Mouse (Mus musculus): ENCODE data around the gene Sestd1.

The Sestd1 gene

GRCm38 (mm10) chr2:77203916-77204315 lies 76.5 kb downstream of the Sestd1 start:
- DNase-seq = no peak

GRCm38 (mm10) chr2:77201900-77202299 lies 78.5 kb downstream of the Sestd1 start:
- no peak for DNase-seq

GRCm38 (mm10) chr2:77200958-77201614 lies 79.3 kb downstream of the Sestd1 start:
- no peak for DNase-seq

- DNase-seq = no peak
These were observed 80.0 kb downstream of the Sestd1 start for GRCm38 (mm10) chr2:77200379-77200778.

DNA sequence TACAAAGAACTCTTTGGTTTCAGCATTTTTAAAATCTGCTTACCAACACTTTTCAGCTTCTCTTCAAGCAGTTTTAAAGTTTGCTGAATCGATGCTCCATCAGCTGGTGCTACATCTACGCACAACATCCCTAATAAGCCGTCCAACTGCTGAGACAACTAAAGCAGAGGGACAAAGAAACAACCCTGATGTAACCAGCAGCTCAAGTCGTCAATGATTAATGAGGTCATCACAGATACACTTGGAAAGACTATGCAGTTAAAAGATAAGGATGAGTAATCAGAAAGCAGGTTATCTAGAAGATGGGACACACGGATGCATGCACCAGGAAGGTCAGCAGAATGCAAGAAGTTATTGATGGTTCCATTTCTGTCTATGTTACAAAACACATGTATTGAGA lies 82.1 kb downstream of the Sestd1 start:
- DNase-seq = no peak

GRCm38 (mm10) chr2:77196819-77197218 lies 83.6 kb downstream of the Sestd1 start:
- no peak for DNase-seq

- DNase-seq = no peak
These were observed 85.3 kb downstream of the Sestd1 start for GRCm38 (mm10) chr2:77195056-77195455.

DNA sequence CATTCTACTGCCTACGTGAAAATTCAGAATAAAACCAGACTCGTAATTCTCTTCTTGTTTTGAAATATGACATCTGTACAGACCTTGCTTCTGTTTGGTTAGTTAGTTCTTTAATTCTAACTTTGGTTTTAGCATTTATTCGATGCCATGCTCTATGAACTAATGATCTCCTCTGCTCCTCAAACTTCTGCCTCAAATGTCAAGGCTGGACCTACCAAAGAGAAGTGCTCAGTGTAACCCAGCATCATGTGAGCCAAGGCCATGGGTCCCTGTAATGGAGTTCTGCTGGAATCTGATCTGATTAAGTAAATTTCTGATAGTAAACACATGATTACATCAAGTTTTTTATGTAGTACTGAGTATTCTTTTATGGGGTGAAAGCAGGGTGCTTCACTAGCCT lies 88.6 kb downstream of the Sestd1 start:
- DNase-seq = no peak

DNA sequence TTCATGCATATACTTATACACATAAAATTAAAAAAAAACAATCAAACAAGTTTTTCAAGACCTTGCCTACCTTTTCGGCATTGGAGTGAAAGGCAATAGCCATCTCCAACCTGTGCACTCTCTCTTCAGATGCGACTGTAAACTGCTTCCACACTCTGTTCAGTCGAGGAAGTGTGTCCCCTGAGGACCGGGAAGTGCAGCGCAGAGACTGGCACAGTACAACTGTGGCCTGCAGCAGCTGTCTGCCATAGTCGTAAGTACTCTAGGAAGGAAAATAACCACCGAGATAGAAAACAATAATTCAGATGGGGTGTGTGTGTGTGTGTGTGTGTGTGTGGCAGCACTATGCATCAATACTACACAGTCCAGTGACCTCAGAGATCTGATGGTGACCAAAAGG lies 89.5 kb downstream of the Sestd1 start:
- DNase-seq = no peak

DNA sequence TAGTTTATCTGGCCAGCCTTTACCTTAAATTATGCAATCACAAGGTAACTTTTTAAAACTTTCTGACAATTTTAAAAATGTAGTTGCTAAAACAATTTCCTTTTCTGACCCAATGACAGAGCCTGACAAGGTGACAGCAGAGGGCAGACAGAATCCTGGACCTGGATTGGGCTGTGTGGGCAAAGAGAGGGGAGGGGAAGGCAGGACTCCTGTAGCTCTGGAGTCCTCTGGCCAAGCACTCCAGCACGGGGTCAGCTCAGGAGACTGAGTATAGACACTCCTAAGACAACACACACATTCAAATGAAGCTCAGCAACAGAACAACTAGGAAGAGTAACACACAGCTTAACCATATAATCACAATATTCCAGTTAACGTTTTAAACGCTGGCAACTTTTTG lies 90.1 kb downstream of the Sestd1 start:
- DNase-seq = no peak

- DNase-seq = no peak
These were observed 90.7 kb downstream of the Sestd1 start for GRCm38 (mm10) chr2:77189671-77190070.

GRCm38 (mm10) chr2:77187501-77187900 lies 92.9 kb downstream of the Sestd1 start:
- peak; percentile 42 for DNase-seq

DNA sequence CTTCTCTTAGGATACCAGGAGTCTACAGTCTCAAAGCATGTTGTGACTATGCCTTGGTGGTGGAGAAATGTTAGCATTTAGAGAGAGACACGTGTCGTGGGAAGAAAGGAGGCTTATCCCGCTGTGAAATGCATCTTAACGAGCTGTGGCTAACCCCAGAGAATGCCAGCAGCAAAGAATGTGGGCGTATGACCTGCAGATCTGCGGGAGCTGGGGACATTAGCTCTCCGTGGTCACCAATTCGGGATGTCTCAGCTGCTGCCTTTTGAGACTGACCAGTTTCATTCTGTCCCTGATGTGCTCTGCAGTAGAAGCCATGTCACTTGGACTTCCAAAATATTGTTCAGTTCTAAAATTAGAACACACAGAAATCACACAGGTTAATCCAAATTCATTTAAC lies 93.5 kb downstream of the Sestd1 start:
- peak; percentile 19 for DNase-seq

DNA sequence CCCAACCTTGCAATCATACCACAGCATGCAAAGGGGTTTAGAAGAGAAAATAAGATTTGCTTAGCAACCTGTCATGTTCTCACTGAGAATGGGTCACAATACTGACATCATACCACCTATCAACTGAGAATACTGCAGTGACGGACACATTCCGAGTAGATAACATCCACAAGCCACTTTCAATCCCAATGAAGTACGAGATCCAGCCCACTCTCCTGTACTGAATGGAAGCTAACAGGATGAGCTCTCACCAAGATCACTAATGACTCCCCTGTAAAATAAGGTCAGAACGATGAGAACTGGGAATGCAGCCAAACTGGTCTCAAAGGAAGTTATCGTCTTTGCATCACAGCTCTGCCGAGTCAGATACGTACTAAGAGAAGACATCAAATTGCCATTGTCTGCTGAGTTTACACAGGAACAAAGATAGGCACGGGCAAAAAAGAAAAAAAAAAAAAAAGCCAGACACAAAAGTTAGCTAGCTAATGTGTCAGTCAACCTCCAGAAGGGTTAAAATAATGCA lies 96.3 kb downstream of the Sestd1 start:
- no peak for DNase-seq

- DNase-seq = no peak
These were observed 96.7 kb downstream of the Sestd1 start for GRCm38 (mm10) chr2:77183646-77184045.

- no peak for DNase-seq
These were observed 97.4 kb downstream of the Sestd1 start for GRCm38 (mm10) chr2:77182996-77183380.

DNA sequence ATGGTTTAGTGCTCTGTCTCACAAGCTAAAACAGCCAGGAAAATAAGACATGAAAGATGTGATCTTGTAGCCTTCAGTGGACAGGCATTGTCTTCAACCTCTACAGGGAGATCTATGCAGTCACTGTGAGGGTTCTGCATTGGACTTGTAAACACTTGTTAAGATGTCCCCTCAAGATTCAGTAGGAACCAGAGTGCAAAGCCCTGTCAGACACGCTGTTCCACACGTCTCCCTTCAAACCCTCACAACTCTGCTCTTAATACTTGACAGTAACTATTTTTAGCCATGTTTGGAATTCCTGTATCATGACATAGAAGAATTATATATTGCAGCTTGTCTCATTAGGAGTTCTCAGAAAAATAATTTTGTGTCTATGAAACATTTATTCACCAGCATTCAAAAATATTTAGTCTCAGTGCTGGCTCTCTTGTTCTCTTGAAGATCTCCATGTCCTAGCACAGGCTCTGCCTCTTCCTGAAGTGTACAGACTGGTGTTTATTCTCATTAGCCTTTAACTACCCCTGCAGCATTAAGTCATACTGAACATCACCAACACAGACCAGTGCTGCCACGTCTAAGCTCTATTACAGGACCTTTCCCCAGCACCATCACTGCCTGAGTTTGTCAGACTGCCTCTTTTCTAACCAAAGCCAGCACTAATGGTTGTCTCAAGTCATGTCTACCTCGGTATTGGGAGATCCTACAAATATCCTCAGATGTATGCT lies 98.0 kb downstream of the Sestd1 start:
- no peak for DNase-seq

- no peak for DNase-seq
These were observed 102.9 kb downstream of the Sestd1 start for GRCm38 (mm10) chr2:77177472-77177871.

GRCm38 (mm10) chr2:77176413-77176812 lies 104.0 kb downstream of the Sestd1 start:
- DNase-seq = peak; percentile 53

GRCm38 (mm10) chr2:77175411-77175810 lies 105.0 kb downstream of the Sestd1 start:
- no peak for DNase-seq

- DNase-seq = no peak
These were observed 106.1 kb downstream of the Sestd1 start for GRCm38 (mm10) chr2:77174313-77174712.

DNA sequence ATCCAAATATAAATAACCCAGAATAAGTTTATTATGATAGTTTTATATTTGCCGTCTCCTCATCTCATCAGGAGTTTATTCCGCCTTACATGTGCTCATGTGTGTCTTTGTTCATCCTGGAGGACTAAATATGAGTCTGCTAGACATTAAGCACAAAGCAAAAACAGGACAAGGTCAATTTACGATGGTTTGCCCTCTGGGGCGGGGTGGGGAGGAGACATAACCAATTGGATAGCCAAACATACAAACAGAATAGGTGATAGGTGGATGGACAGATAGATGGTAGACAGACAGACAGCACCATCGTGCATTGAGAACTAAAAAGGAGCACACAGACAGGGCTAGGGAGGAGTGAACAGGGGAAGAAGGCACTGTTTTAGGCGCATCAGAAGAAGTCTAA lies 106.6 kb downstream of the Sestd1 start:
- no peak for DNase-seq

DNA sequence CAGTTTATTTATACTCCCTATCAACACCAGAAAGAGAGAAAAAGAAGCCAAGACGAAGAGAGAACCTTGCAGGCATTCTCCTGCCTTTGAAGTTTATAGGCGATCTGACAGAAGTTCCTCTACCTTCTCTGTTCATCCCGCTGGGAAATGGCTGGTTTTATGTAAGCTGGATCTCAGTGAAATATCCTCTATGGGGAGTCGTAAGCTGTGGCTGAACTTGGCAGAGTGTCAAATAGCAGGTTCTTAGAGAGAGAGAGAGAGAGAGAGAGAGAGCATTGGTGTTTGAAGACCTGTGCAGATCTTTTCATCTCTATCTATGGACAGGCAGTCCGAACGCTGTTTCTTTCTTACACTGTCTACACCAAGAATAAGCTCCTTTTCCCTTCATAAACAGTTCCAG lies 107.0 kb downstream of the Sestd1 start:
- no peak for DNase-seq

- DNase-seq = no peak
These were observed 108.1 kb downstream of the Sestd1 start for GRCm38 (mm10) chr2:77172241-77172671.

All from thymus, postnatal 4 days (tissue).